Comparison of ENCODE assay signal across 9 mouse cellular contexts in genomic region chr13:63335421-63336134, GRCm38 (mm10).
DNase-seq lines count a peak whose midpoint lies in the region; ATAC-seq and TF ChIP-seq lines count a peak whose summit lies in the region.
"Had no signal": no experiment of that assay in that cellular context is flagged by ENCODE, and none has a peak within 500 bp of the region (broad histone marks: within the 10 kb centered on the region; RNA-seq: fewer than 3 reads in every experiment).

No protein-coding gene starts in this region.

- no peak overlapping the region for H3K4me3 ChIP-seq in hindbrain, embryonic 11.5 days (ENCODE audit: low read depth, low read length)
- no peak overlapping the region for H3K4me3 ChIP-seq in hindbrain, embryonic 14.5 days (replicated peaks; ENCODE audit: low read length)
- H3K4me3 ChIP-seq in ES-Bruce4 (ENCODE audit: low read depth, low read length) = no peak overlapping the region
- H3K4me3 ChIP-seq in hindbrain, embryonic 12.5 days = no peak overlapping the region
- H3K4me3 ChIP-seq: liver, embryonic 13.5 days had no signal

- H3K27me3 ChIP-seq in hindbrain, embryonic 11.5 days (ENCODE audit: control insufficient read depth, insufficient read depth, low read length) = no peaks in the 10 kb centered on the region
- H3K27me3 ChIP-seq in hindbrain, embryonic 14.5 days (ENCODE audit: control insufficient read depth, insufficient read depth, low read length) = no peaks in the 10 kb centered on the region
- H3K27me3 ChIP-seq in ES-Bruce4 (ENCODE audit: control insufficient read depth, insufficient read depth, low read length, poor library complexity, severe bottlenecking) = no peaks in the 10 kb centered on the region
- H3K27me3 ChIP-seq in hindbrain, embryonic 12.5 days = no peaks in the 10 kb centered on the region
- H3K27me3 ChIP-seq: liver, embryonic 13.5 days had no signal

- no peak for TF ChIP-seq POLR2A in ES-Bruce4 (IDR thresholded peaks at IDR 0.05; ENCODE audit: insufficient read depth, low read length)

- ATAC-seq in hindbrain, embryonic 11.5 days (ENCODE audit: low FRiP score) = no peak
- ATAC-seq in hindbrain, embryonic 14.5 days (ENCODE audit: low FRiP score) = no peak
- peak; percentile 33; the same call in 1 of the 2 replicates for ATAC-seq in hindbrain, embryonic 12.5 days (ENCODE audit: low FRiP score)
- peak; percentile 67 for ATAC-seq in megakaryocyte-erythroid progenitor cell, adult 5-6 weeks (replicated peaks; ENCODE audit: low FRiP score, low TSS enrichment, poor library complexity, severe bottlenecking)

- H3K9ac ChIP-seq in hindbrain, embryonic 11.5 days (ENCODE audit: low read depth, low read length) = no peak overlapping the region
- H3K9ac ChIP-seq in hindbrain, embryonic 14.5 days = no peak overlapping the region
- no peak overlapping the region for H3K9ac ChIP-seq in ES-Bruce4 (ENCODE audit: low read depth, poor library complexity, severe bottlenecking)
- H3K9ac ChIP-seq in hindbrain, embryonic 12.5 days = no peak overlapping the region
- H3K9ac ChIP-seq: liver, embryonic 13.5 days had no signal

- TF ChIP-seq EP300 in ES-Bruce4 (IDR thresholded peaks at IDR 0.05; ENCODE audit: insufficient read depth, low read depth, low read length) = no peak

- H3K9me3 ChIP-seq in hindbrain, embryonic 11.5 days (ENCODE audit: control insufficient read depth, low read length) = no peaks in the 10 kb centered on the region
- H3K9me3 ChIP-seq in hindbrain, embryonic 14.5 days (ENCODE audit: control insufficient read depth, low read length) = no peaks in the 10 kb centered on the region
- no peaks in the 10 kb centered on the region for H3K9me3 ChIP-seq in ES-Bruce4 (replicated peaks; ENCODE audit: control insufficient read depth, insufficient read depth, low read length, poor library complexity, severe bottlenecking)
- H3K9me3 ChIP-seq in hindbrain, embryonic 12.5 days (replicated peaks) = no peaks in the 10 kb centered on the region
- H3K9me3 ChIP-seq: liver, embryonic 13.5 days had no signal

- DNase-seq in hindbrain, embryonic 11.5 days (ENCODE audit: low spot score) = peak; percentile 62
- no peak for DNase-seq in hindbrain, embryonic 14.5 days (ENCODE audit: low spot score)
- DNase-seq in cerebellum, postnatal 10 days = peak; percentile 54 to 68
- DNase-seq in right cerebral cortex, postnatal 14 days = no peak
- no peak for DNase-seq in urinary bladder, postnatal 14 days (ENCODE audit: low spot score)
- DNase-seq: liver, embryonic 13.5 days had no signal

- H3K4me1 ChIP-seq in hindbrain, embryonic 11.5 days (replicated peaks; ENCODE audit: control insufficient read depth, insufficient read depth, low read length) = no peaks in the 10 kb centered on the region
- H3K4me1 ChIP-seq in hindbrain, embryonic 14.5 days (replicated peaks; ENCODE audit: control insufficient read depth, insufficient read depth, low read length) = peaks cover 10% of the 10 kb centered on the region; the same call in 1 of the 2 replicates
- H3K4me1 ChIP-seq in ES-Bruce4 (ENCODE audit: control insufficient read depth, insufficient read depth, low read length) = no peaks in the 10 kb centered on the region
- peaks cover 17% of the 10 kb centered on the region for H3K4me1 ChIP-seq in hindbrain, embryonic 12.5 days

- H3K4me2 ChIP-seq in hindbrain, embryonic 11.5 days (replicated peaks; ENCODE audit: low read depth, low read length) = no peak overlapping the region
- no peak overlapping the region for H3K4me2 ChIP-seq in hindbrain, embryonic 14.5 days (replicated peaks)
- no peak overlapping the region for H3K4me2 ChIP-seq in hindbrain, embryonic 12.5 days (replicated peaks)
- H3K4me2 ChIP-seq: liver, embryonic 13.5 days had no signal

- peak; percentile 67 for TF ChIP-seq CTCF in ES-Bruce4 (IDR thresholded peaks at IDR 0.05; ENCODE audit: low read depth, low read length)

- WGBS in hindbrain, embryonic 11.5 days = 61% methylated on average over 4 of the region's 4 CpGs
- WGBS in hindbrain, embryonic 14.5 days = 66% methylated on average over 4 of the region's 4 CpGs
- WGBS in hindbrain, embryonic 12.5 days = 62% methylated on average over 4 of the region's 4 CpGs

- H3K36me3 ChIP-seq in hindbrain, embryonic 11.5 days (ENCODE audit: control insufficient read depth, insufficient read depth, low read length) = no peaks in the 10 kb centered on the region
- no peaks in the 10 kb centered on the region for H3K36me3 ChIP-seq in hindbrain, embryonic 14.5 days (replicated peaks; ENCODE audit: control insufficient read depth, insufficient read depth)
- no peaks in the 10 kb centered on the region for H3K36me3 ChIP-seq in ES-Bruce4 (ENCODE audit: control insufficient read depth, insufficient read depth, low read length, poor library complexity, severe bottlenecking)
- no peaks in the 10 kb centered on the region for H3K36me3 ChIP-seq in hindbrain, embryonic 12.5 days
- H3K36me3 ChIP-seq: liver, embryonic 13.5 days had no signal

- H3K27ac ChIP-seq in hindbrain, embryonic 11.5 days (ENCODE audit: low read depth, low read length) = no peak overlapping the region
- H3K27ac ChIP-seq in hindbrain, embryonic 14.5 days = no peak overlapping the region
- H3K27ac ChIP-seq in ES-Bruce4 (ENCODE audit: insufficient read depth, low read length) = no peak overlapping the region
- H3K27ac ChIP-seq in hindbrain, embryonic 12.5 days = no peak overlapping the region
- H3K27ac ChIP-seq: liver, embryonic 13.5 days had no signal

Comparison
In these comparisons a context has a peak if more than half of its experiments do, and no peak if none do; other contexts are left out.
1. ATAC-seq: peak in hindbrain, embryonic 12.5 days (single experiment) and megakaryocyte-erythroid progenitor cell, adult 5-6 weeks (single experiment); none in hindbrain, embryonic 11.5 days (single experiment) and hindbrain, embryonic 14.5 days (single experiment).
2. DNase-seq: peak in hindbrain, embryonic 11.5 days (single experiment) and cerebellum, postnatal 10 days (2 of 2); none in hindbrain, embryonic 14.5 days (single experiment), right cerebral cortex, postnatal 14 days (single experiment) and urinary bladder, postnatal 14 days (single experiment).